Mouse (Mus musculus) small intestine, adult 2 months (tissue): ENCODE results near the gene Trip11.

Experiments used
- CTCF ChIP-seq: fragments of 200-500 bp; IDR thresholded peaks from 2 replicates; pipeline ENCODE4 v1.5.1; 2012; ENCODE audit warnings: low read depth, mild to moderate bottlenecking, control low read depth, inconsistent platforms, low read length, moderate library complexity, mixed read lengths; ENCODE audit not compliant: insufficient replicate concordance, insufficient read length; ENCODE audit errors: extremely low read depth
- POLR2A ChIP-seq: fragments of 200-500 bp; IDR thresholded peaks from 2 replicates; pipeline ENCODE4 v1.6.1; 2012; ENCODE audit warnings: low read depth, mild to moderate bottlenecking, control low read depth, inconsistent platforms, low read length, moderate library complexity

GRCm38 (mm10) chr12:101905817-101906216, 7.2 kb downstream of the Trip11 start:
- TF ChIP-seq CTCF (no peak), POLR2A (no peak)
